Mouse (Mus musculus) heart, adult 10 weeks (tissue): Measurements from ENCODE around the gene Ccdc69. TPM values are rescaled to one million over a fixed set of nuclear protein-coding genes. Genes with fewer than 3 reads are reported as not detected.

ENCODE experiments used
- polyA plus RNA-seq: library from polyadenylated mRNA; stranded (reverse); fragments of 350-450 nt; fragmentation: Illumina TruSeq; extraction: RNeasy Lipid Tissue Mini Kit (QIAGEN cat#74804); gene quantifications from one replicate; pipeline ENCODE4 v1.2.3, GENCODE M21; 2014; ENCODE audit warnings: low read depth, low replicate concordance

Ccdc69 gene
- polyA plus RNA-seq = 18.3 TPM

DNA sequence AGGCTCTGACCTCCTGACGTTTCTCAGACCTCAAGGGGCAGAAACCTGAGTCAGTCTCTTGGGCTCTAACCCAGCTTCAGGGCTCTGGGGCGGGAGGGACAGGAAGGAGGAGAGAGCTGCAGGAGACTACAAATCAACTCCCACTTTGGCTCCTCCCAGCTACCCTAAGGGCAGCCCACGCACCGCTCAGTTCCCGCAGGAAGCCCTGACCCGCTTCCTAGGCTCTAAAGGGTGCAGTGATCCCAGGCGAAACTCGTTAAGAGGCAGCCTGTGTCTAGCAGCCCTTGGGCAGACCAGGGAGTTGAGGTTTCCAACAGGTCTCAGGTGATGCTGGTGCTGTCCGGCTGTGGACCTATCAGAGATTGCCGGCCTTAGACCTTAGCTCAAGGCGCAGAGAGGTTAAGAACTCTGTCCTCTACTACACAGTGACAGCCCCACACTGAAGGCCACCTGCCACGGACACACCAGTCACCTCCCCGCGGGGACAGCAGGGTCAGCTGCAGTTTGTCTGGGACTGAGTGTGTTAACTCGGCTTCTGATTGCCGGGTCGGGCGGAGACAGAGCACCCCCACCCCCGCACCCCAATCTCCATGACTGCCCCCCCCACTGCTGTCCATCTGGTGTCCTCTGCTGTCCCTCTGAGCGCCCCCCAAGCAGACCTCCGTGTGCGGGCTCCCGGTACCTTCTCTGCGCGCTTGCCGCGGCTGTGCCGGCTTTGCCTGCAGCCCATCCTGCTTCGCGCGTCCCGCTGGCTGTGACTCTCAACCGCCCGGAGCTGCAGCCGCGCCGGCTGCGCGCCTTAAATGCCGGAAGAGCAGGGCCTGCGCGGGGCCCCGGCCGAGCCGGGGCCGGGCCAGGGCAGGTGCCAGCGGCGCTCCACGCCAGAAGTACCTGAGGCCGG, at the start of gene Ccdc69:
TSS of gene Ccdc69 (minus strand) at position 801 of the 901 bp plus-strand sequence.

DNA sequence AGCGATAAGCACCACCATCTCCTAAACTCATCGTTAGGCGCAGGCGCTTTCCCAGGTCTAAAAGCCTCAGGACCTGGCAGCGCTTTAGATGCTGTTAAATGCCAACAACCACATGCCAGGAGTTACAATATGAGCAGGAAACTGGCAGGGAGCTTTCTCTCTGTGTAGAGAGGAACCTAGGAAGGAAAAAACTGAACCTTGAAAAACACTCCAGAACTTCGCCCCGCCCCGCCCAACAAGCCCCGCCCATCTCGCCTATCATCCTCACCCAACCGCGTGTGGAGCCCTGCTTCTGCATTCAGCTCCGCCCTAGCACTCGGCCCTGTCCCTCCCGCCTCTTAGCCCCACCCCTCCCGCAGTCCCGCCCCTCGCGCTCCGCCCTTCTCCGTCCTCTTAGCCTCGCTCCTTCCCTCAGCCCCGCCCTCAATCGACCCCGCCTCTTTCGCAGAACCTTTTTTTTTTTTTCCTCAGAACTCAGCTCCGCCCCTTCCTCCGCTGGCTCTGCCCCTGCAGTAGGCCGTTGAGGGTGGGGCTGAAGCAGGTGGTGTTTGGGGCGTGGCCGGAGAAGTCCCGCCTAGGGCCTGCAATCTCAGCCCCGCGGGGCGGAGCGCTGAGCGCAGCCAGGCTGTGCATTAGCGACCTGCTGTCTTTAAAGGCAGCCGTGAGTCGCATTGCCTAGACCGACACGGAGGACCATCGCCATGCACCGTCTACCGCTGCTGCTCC, 19.7 kb upstream of the Ccdc69 start, which contains the start of gene Gm2a:
TSS of gene Gm2a (plus strand) at position 653 of the 726 bp plus-strand sequence.

DNA sequence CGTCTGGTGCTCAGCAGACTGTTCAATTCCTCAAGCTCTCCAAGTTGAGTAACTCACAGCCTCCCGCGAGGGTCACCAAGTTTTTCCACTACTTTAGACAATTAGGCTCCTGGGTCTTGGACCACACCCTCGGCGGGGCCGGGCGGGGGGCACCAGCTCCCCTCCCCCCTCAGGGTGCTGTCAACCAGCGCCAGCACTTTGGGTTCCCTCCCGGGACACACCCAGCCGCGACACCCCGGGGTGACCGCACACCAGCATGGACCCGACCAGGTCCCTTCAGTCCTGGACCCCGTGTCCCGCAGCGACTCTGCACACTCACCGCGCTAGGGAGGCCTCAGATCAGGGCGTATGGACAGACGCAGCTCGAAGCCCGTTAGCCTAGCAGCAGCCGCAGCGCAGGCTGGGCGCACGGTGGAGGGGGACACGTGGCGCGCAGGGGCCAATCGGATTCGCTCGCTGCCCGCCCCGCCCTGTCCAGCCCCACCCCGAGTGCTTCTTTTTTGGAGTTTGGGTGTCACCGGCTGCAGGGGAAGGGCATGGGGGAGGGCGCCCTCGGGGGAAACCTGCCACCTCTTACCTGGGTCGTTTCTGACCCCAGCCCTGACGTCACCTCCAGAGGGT, 44.8 kb downstream of the Ccdc69 start, which contains the start of gene Anxa6:
TSS of gene Anxa6 (minus strand) at position 406 of the 621 bp plus-strand sequence.

Other genes starting within 250 kb of the Ccdc69 start
- gene Lyrm7, start 217.2 kb downstream of the Ccdc69 start, polyA plus RNA-seq = 17.9 TPM
- gene Hint1, start 211.7 kb downstream of the Ccdc69 start, polyA plus RNA-seq = 456 TPM
- 706 TPM for gene Gpx3, start 175.7 kb downstream of the Ccdc69 start, polyA plus RNA-seq
- 29.7 TPM for gene Tnip1, start 115.2 kb downstream of the Ccdc69 start, polyA plus RNA-seq
- 196 TPM for gene Anxa6, start 44.7 kb downstream of the Ccdc69 start, polyA plus RNA-seq
- 10.3 TPM for gene Gm2a, start 20.0 kb upstream of the Ccdc69 start, polyA plus RNA-seq
- not detected for gene Slc36a3, start 73.6 kb upstream of the Ccdc69 start, polyA plus RNA-seq
- 31.4 TPM for gene Slc36a2, start 106.9 kb upstream of the Ccdc69 start, polyA plus RNA-seq
- gene Slc36a1, start 126.2 kb upstream of the Ccdc69 start, polyA plus RNA-seq = 6.5 TPM